Mouse (Mus musculus) heart, adult 2 months (tissue): ENCODE measurements around the gene Trak1. TPM values are rescaled to one million over a fixed set of nuclear protein-coding genes. Genes with fewer than 3 reads are reported as not detected.

Experiments used
- DNase-seq, 2 experiments: peaks; one replicate each; pipeline ENCODE4 v3.0.0; 2021
- H3K27ac ChIP-seq: fragments of 200-600 bp; 2 replicates; pipeline ENCODE4 v1.8.1; 2022
- H3K27me3 ChIP-seq: fragments of 200-500 bp; 2 replicates; pipeline ENCODE4 v1.6.1; 2012; ENCODE audit warnings: mild to moderate bottlenecking, low read length, inconsistent platforms, mixed read lengths; ENCODE audit not compliant: control insufficient read depth, insufficient read depth
- H3K36me3 ChIP-seq: fragments of 200-500 bp; 2 replicates; pipeline ENCODE4 v1.6.1; 2012; ENCODE audit warnings: low read length, inconsistent platforms; ENCODE audit not compliant: control insufficient read depth, insufficient read depth
- H3K4me1 ChIP-seq: fragments of 200-500 bp; 2 replicates; pipeline ENCODE4 v1.6.1; 2011; ENCODE audit warnings: low read length; ENCODE audit not compliant: control insufficient read depth, insufficient read depth
- H3K4me3 ChIP-seq: fragments of 200-600 bp; 2 replicates; pipeline ENCODE4 v1.8.1; 2022
- H3K79me2 ChIP-seq: fragments of 200-500 bp; replicated peaks from 2 replicates; pipeline ENCODE4 v1.6.1; 2012; ENCODE audit warnings: mild to moderate bottlenecking, inconsistent platforms, low read length, moderate library complexity, mixed read lengths; ENCODE audit not compliant: control insufficient read depth, insufficient read depth
- H3K9ac ChIP-seq: fragments of 200-500 bp; 2 replicates; pipeline ENCODE4 v1.6.1; 2012; ENCODE audit warnings: low read depth, mild to moderate bottlenecking, control low read depth, inconsistent platforms, low read length, mixed read lengths
- CTCF ChIP-seq: fragments of 200-600 bp; IDR thresholded peaks from 2 replicates; pipeline ENCODE4 v1.8.1; 2022; ENCODE audit warnings: antibody characterized with exemption, mild to moderate bottlenecking, moderate library complexity
- EP300 ChIP-seq: fragments of 200-500 bp; IDR thresholded peaks from 2 replicates; pipeline ENCODE4 v1.6.1; 2011; ENCODE audit warnings: low read depth, low read length, control low read depth; ENCODE audit not compliant: insufficient read depth
- POLR2A ChIP-seq: fragments of 200-500 bp; IDR thresholded peaks from 2 replicates; pipeline ENCODE4 v1.6.1; 2011; ENCODE audit warnings: mild to moderate bottlenecking, low read depth, low read length, control low read depth; ENCODE audit not compliant: insufficient read depth
- WGBS: fragments of 180-500 bp; shearing (Covaris S2); methylation state at CpG from one replicate; pipeline ENCODE4 v1.1.7; 2018; 5-methylcytosine and 5-hydroxymethylcytosine counted together
- intact Hi-C: fragments of 180-260 bp; cut with DNase I; formaldehyde crosslinking; loops from one replicate; pipeline ENCODE4 v1.15.1; 2025
- polyA plus RNA-seq: library from polyadenylated mRNA; depleted of rRNA; stranded (reverse); fragments of >200 nt; gene quantifications from 2 replicates; pipeline ENCODE4 v1.2.3, GENCODE M21; 2012
- total RNA-seq, 2 experiments: library from RNA; stranded (reverse); gene quantifications; 2 replicates each; pipeline ENCODE4 v1.2.3; 2021

The Trak1 gene
- total and polyA plus RNA-seq, 3 experiments, result 170 to 302 (median 276) TPM

- Histone ChIP-seq H3K27ac (peak overlapping the region; percentile 50), H3K4me3 (no peak overlapping the region), H3K27me3 (no peaks in the 10 kb centered on the region), H3K4me1 (peaks cover 34% of the 10 kb centered on the region), H3K79me2 (peaks cover 5% of the 10 kb centered on the region), H3K36me3 (peaks cover 9% of the 10 kb centered on the region), H3K9ac (no peak overlapping the region)
- TF ChIP-seq EP300 (no peak), POLR2A (no peak), CTCF (no peak)
- intact Hi-C loops, result no loop called here
- DNase-seq, result peak; percentile 68 to 74
- 54% methylated on average over 18 of the region's 18 CpGs for WGBS
Observed at GRCm38 (mm10) chr9:121366135-121366863, 69.0 kb downstream of the Trak1 start.

- intact Hi-C loops, result no loop called here
- Histone ChIP-seq H3K79me2 (peaks cover 5% of the 10 kb centered on the region), H3K4me1 (peaks cover 36% of the 10 kb centered on the region), H3K27me3 (no peaks in the 10 kb centered on the region), H3K9ac (peak overlapping the region; percentile 52), H3K4me3 (no peak overlapping the region), H3K36me3 (peaks cover 9% of the 10 kb centered on the region), H3K27ac (peak overlapping the region; percentile 50)
- 41% methylated on average over 12 of the region's 12 CpGs for WGBS
- DNase-seq, result peak; percentile 68 to 69
- no peak for TF ChIP-seq CTCF
- TF ChIP-seq EP300, result 0 out of 2 replicates have a peak, but pooled peaks have one; percentile 23
Observed at GRCm38 (mm10) chr9:121366864-121367245, 69.6 kb downstream of the Trak1 start.

DNA sequence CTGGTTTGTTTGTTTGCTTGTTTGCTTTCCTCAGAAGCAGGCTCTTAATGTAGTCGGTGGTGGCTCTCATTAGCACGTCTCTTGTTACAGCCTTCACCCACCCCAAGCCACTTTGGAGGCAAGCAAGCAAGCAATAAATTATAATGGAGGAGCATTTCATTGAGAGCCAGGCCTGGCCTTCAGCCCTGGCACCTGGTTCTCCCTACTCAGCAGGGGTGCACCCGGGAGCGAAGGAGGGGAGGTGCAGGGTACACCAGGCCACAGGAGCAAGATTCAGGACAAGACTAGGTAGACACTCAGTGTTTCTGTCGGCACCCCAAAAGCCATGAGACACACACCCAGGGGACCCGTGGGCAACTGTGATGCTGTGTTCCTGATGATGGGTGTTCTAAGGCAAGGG lies 72.3 kb downstream of the Trak1 start:
- H3K36me3 ChIP-seq, result peaks cover 12% of the 10 kb centered on the region
- H3K4me3 ChIP-seq, result no peak overlapping the region
- intact Hi-C loops, result no loop called here
- H3K9ac ChIP-seq, result no peak overlapping the region
- H3K27me3 ChIP-seq, result no peaks in the 10 kb centered on the region
- no peak for DNase-seq
- TF ChIP-seq POLR2A (no peak), CTCF (no peak), EP300 (no peak)
- WGBS, result 71% methylated on average over 6 of the region's 6 CpGs
- H3K4me1 ChIP-seq, result peaks cover 52% of the 10 kb centered on the region
- H3K27ac ChIP-seq, result peak overlapping the region; percentile 28; the same call in 1 of the 2 replicates
- 0 out of 2 replicates have a peak, but pooled peaks cover 2% of the 10 kb centered on the region for H3K79me2 ChIP-seq

DNA sequence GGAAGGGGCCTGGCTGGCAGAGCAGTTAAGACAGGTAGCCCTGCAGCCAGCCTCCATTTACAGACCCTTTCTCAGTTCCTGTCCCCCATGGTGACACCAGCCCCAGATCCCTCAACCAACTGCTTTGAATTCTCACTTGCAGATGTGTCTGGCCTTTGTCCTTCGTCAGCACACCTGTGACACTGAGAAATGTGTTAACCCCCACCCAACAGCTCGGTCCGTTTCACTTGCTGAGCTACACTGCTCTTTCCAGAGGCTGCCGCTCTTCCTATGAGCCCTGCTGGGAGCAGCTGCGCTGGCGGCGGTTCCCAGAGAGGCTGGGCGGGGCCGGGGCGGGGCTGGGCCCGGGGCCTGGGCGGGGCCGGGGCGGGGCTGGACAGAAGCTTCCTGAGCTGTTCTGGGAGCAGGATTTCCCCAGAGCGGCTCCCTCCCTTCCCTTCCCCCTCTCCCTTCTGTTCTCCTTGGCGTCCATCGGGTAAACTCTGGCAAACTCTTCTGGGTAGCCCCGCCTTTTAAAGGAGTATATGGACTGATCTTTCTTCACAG lies 74.1 kb downstream of the Trak1 start:
- DNase-seq, result peak; percentile 79 to 85
- TF ChIP-seq POLR2A, result peak; percentile 83
- TF ChIP-seq CTCF, result no peak
- 0 out of 2 replicates have a peak, but pooled peaks have one; percentile 29 for TF ChIP-seq EP300
- no peaks in the 10 kb centered on the region for H3K27me3 ChIP-seq
- H3K4me3 ChIP-seq, result peak overlapping the region; percentile 40
- H3K4me1 ChIP-seq, result peaks cover 50% of the 10 kb centered on the region
- H3K79me2 ChIP-seq, result peaks cover 4% of the 10 kb centered on the region
- peaks cover 12% of the 10 kb centered on the region for H3K36me3 ChIP-seq
- WGBS, result 3% methylated on average over 15 of the region's 18 CpGs
- intact Hi-C loops, result loop anchor here (2.0 to 10.0 kb wide), 3 partner anchors 17 to 797 kb away; partner anchors contain the start of gene Rpl14
- peak overlapping the region; percentile 89 for H3K27ac ChIP-seq
- peak overlapping the region; percentile 64 for H3K9ac ChIP-seq

- peak overlapping the region; percentile 82 for H3K27ac ChIP-seq
- peaks cover 47% of the 10 kb centered on the region for H3K4me1 ChIP-seq
- 6% methylated on average over 11 of the region's 13 CpGs for WGBS
- no peak for TF ChIP-seq CTCF
- TF ChIP-seq EP300, result no peak
- TF ChIP-seq POLR2A, result no peak
- H3K27me3 ChIP-seq, result no peaks in the 10 kb centered on the region
- H3K79me2 ChIP-seq, result peaks cover 4% of the 10 kb centered on the region
- peak overlapping the region; percentile 28 for H3K4me3 ChIP-seq
- intact Hi-C loops, result loop anchor here (2.0 to 10.0 kb wide), 3 partner anchors 17 to 797 kb away; partner anchors contain the start of gene Rpl14
- peak overlapping the region; percentile 64 for H3K9ac ChIP-seq
- no peak for DNase-seq
- H3K36me3 ChIP-seq, result peaks cover 12% of the 10 kb centered on the region
Observed at GRCm38 (mm10) chr9:121371946-121372646, 74.8 kb downstream of the Trak1 start.
